Mouse (Mus musculus): Measurements from ENCODE around the gene Gm10282.

The Gm10282 gene

DNA sequence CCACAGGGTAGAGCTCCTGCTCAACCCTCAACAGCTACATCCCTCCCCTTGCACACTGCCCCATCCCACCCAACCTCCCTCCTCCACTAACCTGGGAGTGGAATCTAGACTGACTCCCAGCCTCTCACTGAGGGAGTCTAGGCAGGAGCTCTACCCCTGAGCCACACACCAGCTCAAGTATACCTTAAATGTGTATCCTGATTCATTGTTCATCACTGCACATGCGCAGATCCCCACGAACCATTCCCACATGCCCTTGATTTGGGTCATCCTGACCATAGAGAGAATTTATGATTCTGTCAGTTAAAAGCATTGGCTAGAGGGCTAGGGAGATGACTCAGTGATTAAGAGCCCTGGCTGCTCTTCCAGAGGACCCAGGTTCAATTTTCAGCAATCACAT is 42.3 kb downstream of the Gm10282 start:
- DNase-seq (ENCODE audit: low read depth in 1 of 2, low spot score in 2 of 2) = no peak

DNA sequence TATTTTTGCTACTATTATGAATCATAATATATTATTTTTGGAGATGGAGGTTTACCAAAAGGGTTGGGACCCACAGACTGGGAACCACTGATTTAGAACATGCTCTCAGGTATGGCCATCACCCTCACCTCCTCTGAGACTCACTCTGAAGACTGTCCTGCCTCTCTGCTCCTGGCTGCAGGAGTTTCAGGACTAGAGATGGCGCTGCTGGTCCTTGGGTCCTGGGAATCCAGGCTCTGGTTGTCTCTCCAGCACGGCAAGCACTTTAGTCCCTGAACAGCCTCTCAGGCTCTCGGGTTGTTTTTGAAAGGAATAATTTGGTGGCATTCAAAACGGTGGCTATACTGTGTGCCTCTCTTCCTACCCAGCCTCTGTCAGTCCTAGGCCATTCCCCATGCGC is 43.2 kb downstream of the Gm10282 start:
- no peak for DNase-seq (ENCODE audit: low read depth in 1 of 2, low spot score in 2 of 2)

DNA sequence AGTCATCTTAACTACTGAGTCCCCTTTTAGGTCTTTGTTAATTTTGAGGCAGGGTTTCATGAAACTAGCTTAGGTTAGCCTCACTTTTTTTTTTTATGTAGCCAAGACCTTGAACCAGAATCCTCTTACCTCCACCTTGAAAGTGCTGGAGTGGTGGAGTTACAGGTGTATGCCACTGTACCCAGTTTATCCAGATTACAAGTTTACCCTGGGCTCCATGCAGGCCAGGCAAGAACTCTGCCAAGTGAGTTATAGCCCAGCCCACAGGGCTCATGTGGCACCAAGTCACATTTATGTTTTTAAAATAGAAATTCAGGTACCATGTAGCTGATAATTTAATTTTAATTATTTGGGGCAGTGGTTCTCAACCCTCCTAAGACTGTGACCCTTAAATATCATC is 43.6 kb downstream of the Gm10282 start:
- no peak for DNase-seq (ENCODE audit: low read depth in 1 of 2, low spot score in 2 of 2)

DNA sequence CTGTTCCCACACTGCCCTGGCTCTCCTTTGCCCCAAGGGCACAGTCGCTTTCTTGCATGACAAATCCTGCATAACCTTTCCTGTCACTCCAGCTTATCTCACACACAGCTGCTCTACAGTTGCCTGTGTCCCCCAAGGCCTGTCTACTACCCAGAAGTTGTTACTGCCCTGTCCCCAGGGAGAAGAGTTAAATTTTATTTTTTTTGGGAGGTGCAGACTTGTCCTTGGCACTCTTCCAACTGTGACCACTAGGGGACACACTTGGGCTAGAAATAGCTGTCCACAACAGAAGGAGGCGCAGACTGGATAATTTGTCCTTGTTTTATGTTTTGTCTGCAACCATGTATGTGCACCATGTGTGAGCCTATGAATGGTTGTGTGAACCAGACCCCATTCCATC is 44.0 kb downstream of the Gm10282 start:
- peak; percentile 26 to 47 for DNase-seq (ENCODE audit: low read depth in 1 of 2, low spot score in 2 of 2)

DNA sequence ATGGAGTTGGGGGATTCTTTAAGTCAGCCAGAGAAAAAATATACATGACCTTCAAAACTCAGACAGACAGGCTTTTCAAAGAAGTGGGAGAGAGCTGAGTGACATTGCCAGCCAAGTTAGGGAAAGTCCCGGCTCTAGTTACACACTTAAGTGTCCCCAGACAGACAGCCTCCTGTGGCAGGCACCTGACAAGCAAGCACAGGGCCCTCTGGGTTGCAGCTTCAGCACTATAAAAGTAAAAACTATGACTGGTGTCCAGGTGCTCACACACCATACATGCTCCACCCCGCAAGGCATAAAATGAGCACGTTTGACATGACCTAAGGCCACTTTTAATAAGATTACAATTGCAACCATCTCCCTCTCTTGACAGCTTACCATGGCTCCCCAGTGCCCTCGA is 44.5 kb downstream of the Gm10282 start:
- DNase-seq (ENCODE audit: low read depth in 1 of 2, low spot score in 2 of 2) = no peak

- DNase-seq (ENCODE audit: low read depth in 1 of 2, low spot score in 2 of 2) = no peak
These were observed 45.2 kb downstream of the Gm10282 start for GRCm38 (mm10) chr8:72259862-72260261.

DNA sequence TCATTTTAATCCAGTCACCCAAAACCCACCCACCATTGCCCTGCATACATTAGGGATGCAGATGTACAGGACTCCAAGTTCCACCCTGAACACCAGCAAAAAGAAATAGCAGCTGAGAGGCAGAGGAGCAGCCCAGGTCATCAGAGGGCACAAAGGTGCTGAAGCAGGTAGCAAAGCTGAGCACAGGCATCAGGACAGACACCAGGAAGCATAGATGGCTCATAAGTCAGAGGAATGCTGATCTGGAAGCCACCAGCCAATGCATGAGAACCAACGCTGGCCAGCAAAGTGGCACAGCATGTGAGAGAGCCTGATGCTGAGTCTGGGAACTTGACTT is 47.2 kb downstream of the Gm10282 start:
- DNase-seq (ENCODE audit: low read depth in 1 of 2, low spot score in 2 of 2) = no peak

GRCm38 (mm10) chr8:72257171-72257901 is 47.7 kb downstream of the Gm10282 start:
- no peak for DNase-seq (ENCODE audit: low read depth in 1 of 2, low spot score in 2 of 2)

Measured in monocyte, adult 2 months (primary cell).